Mouse (Mus musculus) liver, embryonic 14.5 days (tissue): Measurements from ENCODE around the gene Dkkl1. TPM values are rescaled to one million over a fixed set of nuclear protein-coding genes. Genes with fewer than 3 reads are reported as not detected.

Experiments used
- ATAC-seq: fragments of 200-750 bp; cut with Nextera tagmentation; 2 replicates; pipeline ENCODE4 v1.8.0; 2017; ENCODE audit warnings: moderate number of reproducible peaks, mild to moderate bottlenecking, moderate library complexity; ENCODE audit not compliant: insufficient read depth
- DNase-seq, 3 experiments: peaks; one replicate each; pipeline ENCODE4 v3.0.0-alpha.2; 2012 to 2013; ENCODE audit warnings: low read depth in 3 of 3, low spot score in 3 of 3
- H3K27ac ChIP-seq: fragments of 300-500 bp; sonication (generic); 2 replicates; pipeline ENCODE4 v1.5.1; 2014; ENCODE audit warnings: moderate library complexity, mild to moderate bottlenecking, control low read depth, inconsistent platforms
- H3K27me3 ChIP-seq: fragments of 300-500 bp; sonication (generic); 2 replicates; pipeline ENCODE4 v1.6.1; 2014; ENCODE audit warnings: mild to moderate bottlenecking, low read length, moderate library complexity; ENCODE audit not compliant: control insufficient read depth, insufficient read depth
- H3K36me3 ChIP-seq: fragments of 300-500 bp; sonication (generic); replicated peaks from 2 replicates; pipeline ENCODE4 v1.6.1; 2014; ENCODE audit warnings: low read depth; ENCODE audit not compliant: control insufficient read depth, insufficient read depth
- H3K4me1 ChIP-seq, 2 experiments: fragments of 200-500 bp in 1 of 2; fragments of 300-500 bp in 1 of 2; sonication (generic) in 1 of 2; replicated peaks; 2 replicates each; pipeline ENCODE4 v1.6.1; 2012 to 2014; ENCODE audit warnings: antibody characterized with exemption in 1 of 2, inconsistent platforms in 1 of 2, low read length in 1 of 2; ENCODE audit not compliant: control insufficient read depth in 2 of 2, insufficient read depth in 2 of 2
- H3K4me2 ChIP-seq: fragments of 300-500 bp; sonication (generic); 2 replicates; pipeline ENCODE4 v1.6.1; 2014; ENCODE audit warnings: low read depth, mild to moderate bottlenecking, control low read depth, moderate library complexity
- H3K4me3 ChIP-seq, 2 experiments: fragments of 200-500 bp in 1 of 2; fragments of 300-500 bp in 1 of 2; sonication (generic) in 1 of 2; 2 replicates each; pipeline ENCODE4 v1.5.1; 2012 to 2014; ENCODE audit warnings: low read depth in 2 of 2, low read length in 2 of 2, mild to moderate bottlenecking in 2 of 2, control low read depth in 1 of 2, inconsistent platforms in 1 of 2, moderate library complexity in 1 of 2; ENCODE audit not compliant: insufficient read depth in 1 of 2
- H3K9ac ChIP-seq: fragments of 300-500 bp; sonication (generic); replicated peaks from 2 replicates; pipeline ENCODE4 v1.6.1; 2014; ENCODE audit warnings: mild to moderate bottlenecking, control low read depth, moderate library complexity
- H3K9me3 ChIP-seq: fragments of 300-500 bp; sonication (generic); 2 replicates; pipeline ENCODE4 v1.6.1; 2016; ENCODE audit warnings: low read length, mixed read lengths; ENCODE audit not compliant: control insufficient read depth
- CTCF ChIP-seq: IDR thresholded peaks from 2 replicates; pipeline ENCODE4 v1.5.1; 2016; ENCODE audit warnings: antibody characterized with exemption, low read depth, control low read depth
- EP300 ChIP-seq: IDR thresholded peaks from 2 replicates; pipeline ENCODE4 v1.6.1; 2016; ENCODE audit warnings: antibody characterized with exemption, low read depth
- WGBS: fragments of 180-500 bp; shearing (Covaris S2); extraction: QIAGEN DNeasy Blood & Tissue Kit; methylation state at CpG from one replicate; pipeline ENCODE4 v1.1.7; 2014; ENCODE audit not compliant: insufficient replicate concordance; 5-methylcytosine and 5-hydroxymethylcytosine counted together
- polyA plus RNA-seq, 2 experiments: library from polyadenylated mRNA; depleted of rRNA in 1 of 2; stranded (reverse) in 1 of 2; unstranded in 1 of 2; fragments of >200 nt; fragmentation: Nextera tagmentation in 1 of 2; extraction: Ambion mirVana in 1 of 2; gene quantifications; 2 replicates each; pipeline versions ENCODE4 v1.2.1 to v1.2.3; 2012 to 2014

Dkkl1 gene
- polyA plus RNA-seq, 2 experiments, result 1.1 to 2.1 TPM

DNA sequence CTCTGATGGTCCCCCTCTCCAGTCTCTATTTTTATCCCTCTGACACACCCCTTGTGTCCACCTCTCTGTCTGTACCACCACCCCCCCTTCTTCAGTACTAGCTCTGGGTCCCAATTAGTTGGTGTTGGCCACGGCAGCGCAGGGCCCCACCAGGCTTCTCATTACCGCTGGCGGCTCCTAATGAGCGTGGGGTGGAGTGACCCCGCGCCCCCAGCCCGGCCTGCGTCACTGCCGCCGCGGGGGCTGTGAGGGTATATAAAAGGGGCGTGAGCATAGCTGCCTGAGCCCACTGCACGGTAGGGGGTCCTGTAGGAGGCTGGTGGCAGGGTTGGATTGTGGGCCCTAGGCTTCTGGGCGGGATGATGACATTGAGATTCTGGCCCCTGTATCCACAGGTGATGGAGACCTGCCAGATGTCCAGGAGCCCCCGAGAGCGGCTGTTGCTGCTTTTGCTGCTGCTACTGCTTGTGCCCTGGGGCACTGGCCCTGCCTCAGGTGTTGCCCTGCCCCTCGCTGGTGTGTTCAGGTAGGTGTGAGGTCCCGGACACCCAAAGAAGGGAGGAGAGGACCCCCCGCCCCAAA, 31.0 kb downstream of the Dkkl1 start, which contains the start of gene Pth2:
Pth2 (plus strand) TSS at position 100 of the 582 bp plus-strand sequence.
- no peak within 1 kb of the TSS for H3K9ac ChIP-seq
- H3K4me3 ChIP-seq, result peak within 1 kb of the TSS in 1 of 2 experiments; percentile 9; a peak in 2 of 4 replicates
- ATAC-seq (no peak), DNase-seq (no peak)
- H3K4me1 ChIP-seq, result no peaks in the 10 kb centered on the region; a peak in 1 of 4 replicates
- WGBS, result 21% methylated on average over 19 of the region's 20 CpGs
- no peak within 1 kb of the TSS for H3K27ac ChIP-seq
- H3K4me2 ChIP-seq, result peak within 1 kb of the TSS; percentile 51
- no peak for TF ChIP-seq EP300
- no peak for TF ChIP-seq CTCF
- no peaks in the 10 kb centered on the region for H3K36me3 ChIP-seq
- peaks cover 85% of the 10 kb centered on the region for H3K27me3 ChIP-seq
- no peaks in the 10 kb centered on the region for H3K9me3 ChIP-seq

- H3K9ac ChIP-seq, result no peak within 1 kb of the TSS
- DNase-seq (no peak), ATAC-seq (no peak)
- H3K27ac ChIP-seq, result no peak within 1 kb of the TSS
- 20% methylated on average over 7 of the region's 7 CpGs for WGBS
- no peaks in the 10 kb centered on the region for H3K36me3 ChIP-seq
- H3K9me3 ChIP-seq, result no peaks in the 10 kb centered on the region
- no peak within 1 kb of the TSS for H3K4me3 ChIP-seq
- no peaks in the 10 kb centered on the region; a peak in 1 of 4 replicates for H3K4me1 ChIP-seq
- H3K4me2 ChIP-seq, result no peak within 1 kb of the TSS
- H3K27me3 ChIP-seq, result peaks cover 95% of the 10 kb centered on the region
- TF ChIP-seq EP300 (no peak), CTCF (no peak)
Measured at GRCm38 (mm10) chr7:45179469-45179868, 32.5 kb downstream of the Dkkl1 start, which contains the start of gene Gfy. Gfy (minus strand) TSS chr7:45179569.

DNA sequence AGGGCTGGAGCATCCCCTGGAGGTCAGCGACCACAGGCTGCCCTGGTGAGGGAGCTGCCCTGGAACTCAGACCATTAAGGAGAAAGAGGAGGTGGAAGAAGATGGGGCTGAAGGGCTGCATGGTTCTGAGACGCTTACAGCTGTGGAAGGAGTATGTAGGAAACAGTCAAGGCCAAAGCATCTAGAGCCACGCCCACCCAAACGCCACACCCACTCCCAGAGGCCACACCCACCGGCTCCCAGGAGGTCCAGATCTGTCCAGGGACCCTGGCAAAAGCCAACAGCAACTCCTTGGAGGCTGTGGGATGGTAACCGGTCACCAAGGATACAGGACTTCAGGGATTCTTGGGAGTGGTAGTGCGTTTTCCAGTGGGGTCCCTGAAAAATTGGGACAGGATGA, 33.4 kb downstream of the Dkkl1 start:
- no peaks in the 10 kb centered on the region for H3K36me3 ChIP-seq
- ATAC-seq (no peak), DNase-seq (no peak)
- no peak overlapping the region for H3K27ac ChIP-seq
- no peak overlapping the region for H3K4me2 ChIP-seq
- H3K27me3 ChIP-seq, result peaks cover 92% of the 10 kb centered on the region
- no peak overlapping the region for H3K4me3 ChIP-seq
- no peak overlapping the region for H3K9ac ChIP-seq
- WGBS, result 21% methylated on average over 7 of the region's 7 CpGs
- TF ChIP-seq EP300 (no peak), CTCF (no peak)
- H3K4me1 ChIP-seq, result no peaks in the 10 kb centered on the region; a peak in 1 of 4 replicates
- H3K9me3 ChIP-seq, result no peaks in the 10 kb centered on the region

DNA sequence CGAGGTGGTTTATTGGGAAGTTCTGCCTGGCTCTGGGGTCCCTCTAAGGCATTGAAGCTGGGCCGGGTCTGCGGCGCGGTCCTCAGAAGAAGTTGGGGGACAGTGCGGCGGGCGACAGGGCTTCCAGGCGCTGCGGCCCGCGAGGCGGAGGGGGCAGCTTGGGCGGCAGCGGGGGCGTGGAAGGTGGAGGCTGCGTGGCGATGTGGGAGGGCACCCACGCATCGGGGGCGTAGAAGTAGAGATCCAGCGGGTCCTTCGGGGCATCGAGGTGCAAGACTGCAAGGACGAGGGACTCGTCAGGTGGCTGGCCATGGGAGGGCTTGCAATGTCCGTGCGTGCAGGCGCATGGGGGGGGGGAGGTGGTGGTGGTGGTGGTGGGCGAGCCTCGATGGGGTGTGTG, 35.6 kb downstream of the Dkkl1 start:
- Histone ChIP-seq H3K4me1 (no peaks in the 10 kb centered on the region), H3K9me3 (no peaks in the 10 kb centered on the region), H3K27ac (no peak overlapping the region), H3K9ac (no peak overlapping the region), H3K27me3 (peaks cover 78% of the 10 kb centered on the region), H3K4me2 (no peak overlapping the region), H3K36me3 (no peaks in the 10 kb centered on the region), H3K4me3 (no peak overlapping the region)
- DNase-seq (no peak), ATAC-seq (no peak)
- TF ChIP-seq CTCF, result no peak
- 5% methylated on average over 31 of the region's 31 CpGs for WGBS

DNA sequence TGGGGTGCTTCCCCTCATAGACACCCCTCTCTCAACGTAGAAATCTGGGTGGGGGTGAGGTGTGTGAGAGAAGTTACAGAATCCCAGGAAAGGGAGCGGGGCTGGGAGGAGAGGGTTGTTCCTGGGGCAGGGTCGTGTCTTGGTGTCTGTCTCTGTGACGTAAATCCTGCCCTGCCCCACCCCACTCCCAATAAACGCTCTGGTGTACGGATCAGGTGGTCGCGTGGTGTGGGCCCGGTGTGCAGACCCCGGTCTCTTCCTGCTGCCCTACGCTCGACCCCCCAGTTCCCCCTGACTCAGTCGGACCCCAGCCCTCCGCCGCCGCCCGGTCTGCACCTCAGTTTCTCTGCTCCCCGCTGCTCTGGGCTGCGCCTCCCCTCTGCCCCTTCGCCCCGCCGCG, 36.0 kb downstream of the Dkkl1 start:
- no peak for ATAC-seq
- no peak overlapping the region for H3K4me3 ChIP-seq
- TF ChIP-seq CTCF (no peak), EP300 (no peak)
- no peak overlapping the region for H3K27ac ChIP-seq
- H3K4me2 ChIP-seq, result no peak overlapping the region
- H3K4me1 ChIP-seq, result no peaks in the 10 kb centered on the region
- WGBS, result 3% methylated on average over 23 of the region's 23 CpGs
- H3K27me3 ChIP-seq, result peaks cover 74% of the 10 kb centered on the region
- no peaks in the 10 kb centered on the region for H3K9me3 ChIP-seq
- H3K36me3 ChIP-seq, result no peaks in the 10 kb centered on the region
- H3K9ac ChIP-seq, result no peak overlapping the region
- DNase-seq, result no peak
